Mouse (Mus musculus) granulocyte monocyte progenitor cell, adult 5-6 weeks (primary cell): ENCODE data around the gene Coro7. TPM values are rescaled to one million over a fixed set of nuclear protein-coding genes. Genes with fewer than 3 reads are reported as not detected.

Source experiments
- ATAC-seq: replicated peaks from 2 replicates; pipeline ENCODE4 v1.8.0; 2016; ENCODE audit warnings: mild to moderate bottlenecking, moderate TSS enrichment, inconsistent platforms; ENCODE audit not compliant: poor library complexity, severe bottlenecking
- total RNA-seq, 2 experiments: library from RNA; stranded (forward) in 1 of 2; stranded (reverse) in 1 of 2; fragments of 200-712, 200-1000 nt in 1 of 2; fragments of >200 nt in 1 of 2; fragmentation: Nextera tagmentation in 1 of 2; gene quantifications; 2 replicates each; pipeline ENCODE4 v1.2.3; 2014 to 2017

Gene Coro7
- total RNA-seq, 2 experiments from 2014 or later = 58.1 to 187 TPM

GRCm38 (mm10) chr16:4650161-4650560, 29.4 kb downstream of the Coro7 start:
- no peak for ATAC-seq

- no peak for ATAC-seq
Observed at GRCm38 (mm10) chr16:4649692-4650091, 29.9 kb downstream of the Coro7 start.

- no peak for ATAC-seq
Observed at GRCm38 (mm10) chr16:4649211-4649610, 30.4 kb downstream of the Coro7 start.

- no peak for ATAC-seq
Observed at GRCm38 (mm10) chr16:4648416-4649023, 31.1 kb downstream of the Coro7 start.

- ATAC-seq = no peak
Observed at GRCm38 (mm10) chr16:4647651-4648141, 31.9 kb downstream of the Coro7 start.

GRCm38 (mm10) chr16:4646831-4647230, 32.7 kb downstream of the Coro7 start:
- ATAC-seq = no peak

GRCm38 (mm10) chr16:4645867-4646266, 33.7 kb downstream of the Coro7 start:
- ATAC-seq = no peak

- ATAC-seq = no peak
Observed at GRCm38 (mm10) chr16:4643670-4644419, 35.7 kb downstream of the Coro7 start.

GRCm38 (mm10) chr16:4642937-4643336, 36.6 kb downstream of the Coro7 start:
- ATAC-seq = no peak

GRCm38 (mm10) chr16:4642190-4642589, 37.4 kb downstream of the Coro7 start:
- no peak for ATAC-seq

GRCm38 (mm10) chr16:4641119-4641838, 38.3 kb downstream of the Coro7 start:
- ATAC-seq = no peak

GRCm38 (mm10) chr16:4640267-4641005, 39.1 kb downstream of the Coro7 start:
- peak; percentile 68 for ATAC-seq

GRCm38 (mm10) chr16:4639831-4640237, 39.7 kb downstream of the Coro7 start, which contains the start of the genes Vasn and Dnaja3:
Gene Vasn, plus strand, starts transcription at chr16:4639941.
Gene Dnaja3, plus strand, starts transcription at chr16:4639989.
- peak; percentile 80 for ATAC-seq

- no peak for ATAC-seq
Observed at GRCm38 (mm10) chr16:4638891-4639390, 40.6 kb downstream of the Coro7 start.

GRCm38 (mm10) chr16:4635760-4636159, 43.8 kb downstream of the Coro7 start:
- ATAC-seq = no peak

- ATAC-seq = no peak
Observed at GRCm38 (mm10) chr16:4634681-4635080, 44.9 kb downstream of the Coro7 start.

GRCm38 (mm10) chr16:4633661-4634060, 45.9 kb downstream of the Coro7 start:
- no peak for ATAC-seq

- no peak for ATAC-seq
Observed at GRCm38 (mm10) chr16:4632050-4632449, 47.5 kb downstream of the Coro7 start.

GRCm38 (mm10) chr16:4629950-4630349, 49.6 kb downstream of the Coro7 start:
- ATAC-seq = peak; percentile 78

GRCm38 (mm10) chr16:4628898-4629419, 50.6 kb downstream of the Coro7 start:
- no peak for ATAC-seq
